Mouse (Mus musculus): ENCODE results near the gene Spock1. TPM values are rescaled to one million over a fixed set of nuclear protein-coding genes. Genes with fewer than 3 reads are reported as not detected.

Gene Spock1
- total RNA-seq, 2 experiments from 2014 or later: 179 to 213 TPM

- DNase-seq (ENCODE audit: low spot score in 2 of 2): no peak
- no peak overlapping the region for H3K27ac ChIP-seq
- no peak for TF ChIP-seq CTCF (conservative IDR thresholded peaks at IDR 0.05)
- H3K4me3 ChIP-seq: no peak overlapping the region
Observed at GRCm38 (mm10) chr13:57732251-57732650, 175.9 kb downstream of the Spock1 start.

- no peak overlapping the region for H3K4me3 ChIP-seq
- no peak for TF ChIP-seq CTCF (conservative IDR thresholded peaks at IDR 0.05)
- H3K27ac ChIP-seq: no peak overlapping the region
- no peak for DNase-seq (ENCODE audit: low spot score in 2 of 2)
Observed at GRCm38 (mm10) chr13:57727716-57728115, 180.4 kb downstream of the Spock1 start.

DNA sequence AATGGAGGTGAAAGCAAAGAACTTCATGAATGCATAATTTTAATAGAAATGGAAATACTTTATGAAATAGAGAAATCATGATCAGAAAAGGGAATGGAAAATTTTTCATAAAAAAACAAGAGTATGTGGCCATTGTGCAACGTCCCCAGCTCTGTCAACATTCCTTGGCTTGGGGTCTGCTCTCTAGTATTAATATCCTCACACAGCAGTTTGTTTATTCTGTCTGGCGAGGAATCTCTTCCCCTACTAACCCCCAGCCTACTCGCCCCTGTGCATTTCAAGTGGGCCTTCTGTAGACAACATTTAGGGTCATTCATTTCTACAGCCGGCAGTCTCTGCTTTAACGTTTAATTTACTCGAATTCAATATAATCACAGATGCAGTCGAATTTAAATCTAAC, 181.5 kb downstream of the Spock1 start:
- no peak for TF ChIP-seq CTCF (conservative IDR thresholded peaks at IDR 0.05)
- no peak overlapping the region for H3K27ac ChIP-seq
- no peak overlapping the region for H3K4me3 ChIP-seq
- no peak for DNase-seq (ENCODE audit: low spot score in 2 of 2)

- no peak for TF ChIP-seq CTCF (conservative IDR thresholded peaks at IDR 0.05)
- no peak overlapping the region for H3K27ac ChIP-seq
- H3K4me3 ChIP-seq: no peak overlapping the region
- DNase-seq (ENCODE audit: low spot score in 2 of 2): no peak
Observed at GRCm38 (mm10) chr13:57722329-57722936, 185.7 kb downstream of the Spock1 start.

DNA sequence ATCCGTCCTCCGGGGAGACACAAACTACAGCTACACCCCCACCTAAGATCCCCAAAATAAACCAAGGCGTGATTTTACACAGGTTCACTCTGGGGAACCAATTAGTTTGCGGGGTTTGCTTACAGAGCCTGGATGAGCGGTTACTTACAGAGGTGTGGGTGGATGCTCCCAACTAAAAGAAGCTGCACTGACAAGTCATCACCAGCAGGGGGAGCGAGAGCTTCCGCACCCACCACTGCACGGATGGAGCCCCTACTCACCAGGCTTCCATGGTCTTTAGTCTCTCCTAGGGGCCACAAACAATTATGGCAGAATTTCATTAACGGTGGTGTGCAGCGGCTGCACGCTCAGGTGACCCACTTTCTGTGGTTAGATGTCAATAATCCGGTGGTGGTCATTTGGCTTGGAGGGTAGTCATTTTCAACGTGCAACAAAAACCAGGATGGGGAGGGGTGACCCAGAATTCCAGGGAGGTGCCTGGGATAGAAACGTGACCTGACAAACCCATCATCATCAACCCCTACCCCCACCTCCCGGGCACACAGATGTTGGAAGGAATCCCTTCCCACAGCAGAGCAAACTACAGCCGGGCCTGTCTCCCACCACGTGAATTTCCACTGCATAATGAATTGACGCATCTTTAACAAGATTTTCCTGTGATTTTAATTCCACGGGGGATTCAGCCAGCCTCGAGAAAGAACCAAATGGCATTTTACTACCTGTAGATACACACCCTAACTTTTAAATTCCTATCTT, 186.4 kb downstream of the Spock1 start:
- peak; percentile 86 for TF ChIP-seq CTCF (conservative IDR thresholded peaks at IDR 0.05)
- peak; percentile 19 to 33 for DNase-seq (ENCODE audit: low spot score in 2 of 2)
- H3K27ac ChIP-seq: no peak overlapping the region
- H3K4me3 ChIP-seq: no peak overlapping the region

DNA sequence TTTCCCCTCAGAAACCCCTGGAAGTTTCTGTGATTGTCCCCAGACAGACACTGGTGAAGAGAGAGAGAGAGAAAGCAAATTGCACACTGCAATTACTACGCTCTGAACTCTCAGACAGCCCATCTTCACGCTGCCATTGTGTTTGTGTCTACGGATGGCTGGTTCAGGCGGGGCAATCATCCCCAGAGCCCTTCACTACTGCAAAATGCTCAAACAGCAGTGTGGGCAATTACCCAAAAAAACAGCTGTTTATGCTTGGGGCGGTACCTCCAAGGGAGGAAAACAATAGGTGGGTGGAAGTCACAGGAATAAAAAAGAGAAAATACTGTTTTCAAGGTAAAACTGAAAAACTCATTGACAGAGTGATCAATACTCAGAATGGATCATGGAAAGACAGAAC, 190.0 kb downstream of the Spock1 start:
- TF ChIP-seq CTCF (conservative IDR thresholded peaks at IDR 0.05): no peak
- Histone ChIP-seq H3K4me3 (no peak overlapping the region), H3K27ac (no peak overlapping the region)
- DNase-seq (ENCODE audit: low spot score in 2 of 2): no peak

DNA sequence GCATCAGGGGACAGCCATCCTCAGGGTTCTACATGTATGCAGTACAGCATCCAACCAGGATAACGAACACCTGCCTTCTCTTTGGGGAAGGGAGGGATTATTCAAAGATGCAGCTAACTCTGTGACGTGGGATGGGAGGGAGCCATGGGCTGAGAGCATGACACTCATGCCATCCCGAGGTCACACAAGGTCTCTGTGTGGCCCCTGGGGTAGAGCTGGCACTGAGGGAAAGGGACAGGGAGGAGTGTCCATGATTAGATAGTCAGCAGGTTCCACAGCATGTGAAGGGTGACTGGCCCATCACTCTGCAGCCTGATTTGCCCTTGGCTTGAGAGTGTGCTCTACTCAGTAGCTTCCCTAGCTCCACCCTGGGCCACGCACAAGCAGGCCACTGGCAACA, 195.2 kb downstream of the Spock1 start:
- Histone ChIP-seq H3K27ac (no peak overlapping the region), H3K4me3 (no peak overlapping the region)
- TF ChIP-seq CTCF (conservative IDR thresholded peaks at IDR 0.05): no peak
- no peak for DNase-seq (ENCODE audit: low spot score in 2 of 2)

DNA sequence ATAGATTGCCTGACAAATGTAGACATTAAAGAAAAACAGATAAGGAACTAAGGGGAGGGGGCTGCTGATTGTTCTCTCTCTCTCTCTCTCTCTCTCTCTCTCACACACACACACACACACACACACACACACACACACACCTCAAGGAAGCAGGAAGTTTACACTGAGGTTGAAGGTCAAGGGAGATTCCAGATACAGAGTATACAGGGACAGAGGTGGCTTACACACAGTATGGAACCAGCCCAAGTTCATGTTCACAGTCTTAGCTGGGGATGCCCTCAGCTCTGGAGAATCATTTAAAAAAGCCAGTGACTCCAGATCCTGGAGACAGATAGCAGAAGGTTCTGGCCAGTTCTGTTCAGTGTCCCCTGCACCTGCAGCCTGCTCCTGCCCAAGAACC, 199.7 kb downstream of the Spock1 start:
- Histone ChIP-seq H3K27ac (no peak overlapping the region), H3K4me3 (no peak overlapping the region)
- DNase-seq (ENCODE audit: low spot score in 2 of 2): no peak
- no peak for TF ChIP-seq CTCF (conservative IDR thresholded peaks at IDR 0.05)

DNA sequence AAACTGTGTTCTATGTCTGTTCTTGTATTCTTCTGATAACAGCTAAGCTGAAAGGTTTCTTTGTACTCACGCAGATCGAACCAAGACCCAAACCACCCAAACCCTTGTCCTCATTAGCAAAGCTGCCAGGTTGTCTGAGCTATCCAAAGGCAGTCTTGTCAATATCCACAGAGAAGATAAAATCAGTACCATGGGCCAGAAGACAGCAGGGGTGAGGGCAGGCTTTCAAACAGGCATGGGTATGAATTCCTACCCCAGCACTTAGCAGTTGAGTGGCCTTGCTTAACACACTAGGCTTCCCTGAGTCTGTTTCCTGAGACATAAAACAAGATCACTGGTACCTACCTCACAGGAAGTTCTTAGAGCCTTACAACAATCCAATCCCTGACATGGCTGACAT, 205.2 kb downstream of the Spock1 start:
- no peak for DNase-seq (ENCODE audit: low spot score in 2 of 2)
- TF ChIP-seq CTCF (conservative IDR thresholded peaks at IDR 0.05): no peak
- Histone ChIP-seq H3K4me3 (no peak overlapping the region), H3K27ac (no peak overlapping the region)

- DNase-seq (ENCODE audit: low spot score in 2 of 2): no peak
Observed at GRCm38 (mm10) chr13:57696685-57697084, 211.4 kb downstream of the Spock1 start.

DNA sequence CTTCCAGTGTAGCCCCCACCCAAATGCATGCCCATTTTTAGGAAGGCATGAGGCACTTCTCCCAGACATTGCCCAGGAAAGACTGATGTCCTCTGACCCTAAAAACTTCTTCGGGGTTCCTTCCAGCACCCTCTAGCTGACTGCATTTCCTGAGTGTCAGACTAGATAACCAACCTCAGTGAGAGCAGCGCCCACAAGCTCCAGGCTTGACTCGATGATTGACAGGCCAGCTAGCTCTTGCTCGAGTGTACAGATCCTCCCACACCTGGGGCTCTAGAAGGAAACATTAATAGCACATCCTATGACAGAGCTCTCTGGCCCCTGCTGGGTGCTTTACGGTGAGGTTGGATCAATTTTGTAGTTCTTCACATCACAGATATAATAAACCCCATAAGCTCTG, 219.2 kb downstream of the Spock1 start:
- H3K4me3 ChIP-seq: no peak overlapping the region
- no peak for TF ChIP-seq CTCF (conservative IDR thresholded peaks at IDR 0.05)
- H3K27ac ChIP-seq: no peak overlapping the region
- DNase-seq (ENCODE audit: low spot score in 2 of 2): no peak

More at GRCm38 (mm10) chr13:57696685-57697084, 211.4 kb downstream of the Spock1 start:
- TF ChIP-seq CTCF (conservative IDR thresholded peaks at IDR 0.05): no peak
- no peak overlapping the region for H3K27ac ChIP-seq
- no peak overlapping the region for H3K4me3 ChIP-seq

- no peak for DNase-seq (ENCODE audit: low spot score in 2 of 2)
- no peak for TF ChIP-seq CTCF (conservative IDR thresholded peaks at IDR 0.05)
- H3K4me3 ChIP-seq: no peak overlapping the region
- no peak overlapping the region for H3K27ac ChIP-seq
Observed at GRCm38 (mm10) chr13:57686437-57686836, 221.7 kb downstream of the Spock1 start.

DNA sequence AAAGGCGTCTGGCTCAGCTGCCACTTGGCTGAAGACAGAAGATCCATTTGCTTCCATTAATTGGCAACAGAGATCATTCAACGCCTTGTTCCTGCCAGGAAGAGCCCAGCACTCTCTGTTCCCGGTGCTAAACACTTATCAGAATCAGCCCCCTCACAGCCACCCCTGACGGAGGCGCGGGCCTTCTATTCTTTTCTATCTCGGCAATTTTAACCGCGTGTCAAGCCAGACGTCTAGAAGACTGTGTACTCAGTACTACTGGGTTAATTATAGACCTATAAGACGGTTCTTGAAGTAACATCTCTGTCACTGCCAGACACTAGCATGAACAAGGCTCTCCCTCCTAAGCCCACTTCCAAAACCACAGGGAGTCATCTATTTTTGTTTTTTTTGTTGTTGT, 222.9 kb downstream of the Spock1 start:
- Histone ChIP-seq H3K4me3 (no peak overlapping the region), H3K27ac (no peak overlapping the region)
- DNase-seq (ENCODE audit: low spot score in 2 of 2): no peak
- TF ChIP-seq CTCF (conservative IDR thresholded peaks at IDR 0.05): no peak

GRCm38 (mm10) chr13:57679591-57679990, 228.5 kb downstream of the Spock1 start:
- DNase-seq (ENCODE audit: low spot score in 2 of 2): no peak
- Histone ChIP-seq H3K4me3 (no peak overlapping the region), H3K27ac (no peak overlapping the region)
- TF ChIP-seq CTCF (conservative IDR thresholded peaks at IDR 0.05): no peak
